Mouse (Mus musculus) liver, embryonic 14.5 days (tissue): Measurements from ENCODE around the gene Pithd1.

Source experiments
- CTCF ChIP-seq: IDR thresholded peaks from 2 replicates; pipeline ENCODE4 v1.5.1; 2016; ENCODE audit warnings: antibody characterized with exemption, low read depth, control low read depth
- EP300 ChIP-seq: IDR thresholded peaks from 2 replicates; pipeline ENCODE4 v1.6.1; 2016; ENCODE audit warnings: antibody characterized with exemption, low read depth

- TF ChIP-seq CTCF (no peak), EP300 (no peak)
These were observed 38.9 kb downstream of the Pithd1 start for GRCm38 (mm10) chr4:135948142-135948541.
